Mouse (Mus musculus): ENCODE measurements at regions not wholly inside any gene's neighbourhood (a gene's known extent, or its start where the extent isn't known, plus 50 kb on each side); places are given as distances from the start of the nearest gene placed in this dataset.

GRCm38 (mm10) chr7:95460889-95461288 lies 710.2 kb upstream of the Tenm4 start:
- DNase-seq (ENCODE audit: low read depth), result no peak

GRCm38 (mm10) chr7:95465506-95465905 lies 705.5 kb upstream of the Tenm4 start:
- no peak for DNase-seq (ENCODE audit: low read depth)

GRCm38 (mm10) chr7:95467028-95467427 lies 704.0 kb upstream of the Tenm4 start:
- no peak for DNase-seq (ENCODE audit: low read depth)

DNA sequence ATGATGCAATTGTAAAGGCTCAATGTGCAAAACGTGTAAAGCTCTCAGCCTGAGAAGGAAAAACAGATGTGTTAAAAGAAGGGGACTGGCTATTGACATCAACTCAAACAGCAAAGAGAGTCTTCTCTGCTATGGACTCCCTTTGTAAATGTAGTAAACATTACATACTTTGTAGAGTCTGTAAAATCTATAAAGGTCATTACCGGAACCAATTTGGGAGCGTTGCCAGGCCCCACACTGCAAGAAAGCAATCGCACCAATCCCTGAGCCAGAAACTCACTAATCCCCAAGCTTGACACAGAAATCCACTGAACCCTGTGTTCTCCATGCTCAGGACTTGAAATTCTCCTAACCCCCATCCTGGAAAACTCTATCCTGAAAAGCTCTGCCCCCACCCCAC lies 697.2 kb upstream of the Tenm4 start:
- no peak for DNase-seq (ENCODE audit: low read depth)

DNA sequence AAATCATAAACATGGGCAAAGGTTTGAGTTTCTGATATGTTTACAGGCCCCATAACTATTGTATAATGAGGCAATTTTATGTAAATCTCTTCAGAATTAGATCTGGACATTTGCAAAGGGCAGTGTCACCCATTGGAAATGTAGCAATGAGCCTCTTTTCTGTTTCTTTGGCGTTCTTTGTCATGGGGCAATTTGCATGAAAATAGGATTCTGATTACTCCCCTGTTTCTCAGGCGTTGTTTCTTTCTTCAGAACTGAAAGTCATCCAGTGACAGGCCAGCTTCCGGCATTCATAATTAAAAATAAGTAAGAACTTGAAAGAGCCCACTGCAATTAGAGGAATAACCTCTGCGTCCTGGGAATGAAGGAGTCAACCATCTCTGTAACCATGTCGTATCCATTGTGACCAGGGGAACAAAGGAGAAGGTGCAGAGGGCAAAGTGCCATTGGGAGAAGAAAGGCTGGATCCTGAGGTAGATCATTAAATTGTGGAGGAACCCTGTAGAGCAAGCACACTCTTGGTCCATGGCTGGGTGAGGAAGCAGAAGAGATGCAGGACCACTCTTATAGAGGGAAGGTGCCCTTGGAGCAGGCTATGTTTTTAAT lies 690.8 kb upstream of the Tenm4 start:
- DNase-seq (ENCODE audit: low read depth), result no peak

DNA sequence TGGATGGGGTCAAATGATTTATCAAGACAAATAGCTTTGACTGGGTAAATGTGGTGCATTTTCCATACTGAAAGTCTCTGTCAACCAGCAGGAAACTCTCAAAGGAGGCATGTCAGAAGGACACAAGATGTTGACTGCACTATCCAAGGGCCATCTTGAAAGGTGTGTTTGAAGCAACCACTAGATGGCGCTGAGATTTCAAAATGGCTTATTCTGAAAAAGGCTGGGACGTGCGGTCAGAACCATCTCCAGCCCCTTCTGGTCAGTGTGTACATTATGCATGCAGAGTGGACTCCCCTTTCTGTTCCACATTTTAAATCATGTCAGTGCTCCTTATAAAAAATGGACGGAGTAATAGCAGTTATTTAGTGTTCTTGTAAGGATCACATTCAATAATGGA lies 681.4 kb upstream of the Tenm4 start:
- no peak for DNase-seq (ENCODE audit: low read depth)

DNA sequence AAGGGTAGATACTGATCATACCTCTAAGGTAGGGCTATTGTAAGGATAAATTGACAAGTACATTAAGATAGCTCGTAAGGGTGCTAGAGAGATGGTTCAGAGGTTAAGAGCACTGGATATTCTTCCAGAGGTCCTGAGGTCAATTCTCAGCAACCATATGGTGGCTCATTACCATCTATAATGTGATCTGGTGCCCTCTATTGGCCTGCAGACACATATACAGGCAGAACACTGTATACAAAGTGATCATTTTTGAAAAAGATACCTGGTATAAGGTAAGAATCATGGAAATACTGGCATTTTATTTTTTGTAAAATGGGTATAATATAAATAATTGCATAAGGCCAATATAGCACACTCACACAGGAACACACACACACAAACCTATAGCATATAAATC lies 676.3 kb upstream of the Tenm4 start:
- DNase-seq (ENCODE audit: low read depth), result no peak

GRCm38 (mm10) chr7:95502959-95503358 lies 668.1 kb upstream of the Tenm4 start:
- no peak for DNase-seq (ENCODE audit: low read depth)

DNA sequence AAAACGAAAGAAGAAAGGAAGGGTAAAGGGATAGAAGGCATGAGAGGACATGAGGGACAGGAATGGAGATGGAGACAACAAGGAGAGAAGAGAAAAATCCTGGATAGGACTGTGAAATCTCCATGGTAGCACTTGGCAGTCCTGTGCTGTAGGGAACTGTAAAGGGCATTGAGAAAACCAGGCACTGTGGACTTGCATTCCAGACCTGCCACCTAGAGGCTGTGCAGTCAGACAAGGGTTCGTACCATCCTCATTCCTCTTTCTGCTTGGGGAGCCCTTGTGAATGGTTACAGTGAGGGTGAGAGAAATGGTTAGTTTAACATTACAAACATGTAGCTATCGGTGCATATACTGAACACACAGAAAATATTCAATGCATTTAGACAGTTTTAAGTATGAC lies 623.8 kb upstream of the Tenm4 start:
- no peak for DNase-seq (ENCODE audit: low read depth)

- no peak for DNase-seq (ENCODE audit: low read depth)
Measured at GRCm38 (mm10) chr7:95550099-95550498, 620.9 kb upstream of the Tenm4 start.

GRCm38 (mm10) chr7:95551798-95552387 lies 619.2 kb upstream of the Tenm4 start:
- peak; percentile 1 for DNase-seq (ENCODE audit: low read depth)

GRCm38 (mm10) chr7:95558589-95558988 lies 612.5 kb upstream of the Tenm4 start:
- no peak for DNase-seq (ENCODE audit: low read depth)

DNA sequence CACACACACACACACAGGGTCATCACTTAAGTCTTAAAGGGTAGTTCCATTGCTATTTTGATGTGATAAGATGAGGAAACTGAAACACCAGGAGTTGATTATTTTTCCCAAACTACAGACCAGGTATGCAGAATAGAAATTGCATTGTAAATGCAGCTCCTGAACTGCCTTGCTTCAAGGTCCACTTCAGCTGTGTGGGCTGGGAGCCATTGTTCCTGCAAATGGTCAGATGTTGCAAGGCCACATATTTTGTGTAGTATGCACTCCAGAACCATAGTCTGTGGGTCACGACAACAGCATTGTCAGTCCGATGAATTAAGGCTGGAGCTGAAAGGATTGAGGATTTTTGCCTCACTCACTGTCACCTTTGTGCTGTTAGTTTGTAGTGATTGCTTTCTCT lies 592.4 kb upstream of the Tenm4 start:
- no peak for DNase-seq (ENCODE audit: low read depth)

- no peak for DNase-seq (ENCODE audit: low read depth)
Measured at GRCm38 (mm10) chr7:95581325-95581724, 589.7 kb upstream of the Tenm4 start.

DNA sequence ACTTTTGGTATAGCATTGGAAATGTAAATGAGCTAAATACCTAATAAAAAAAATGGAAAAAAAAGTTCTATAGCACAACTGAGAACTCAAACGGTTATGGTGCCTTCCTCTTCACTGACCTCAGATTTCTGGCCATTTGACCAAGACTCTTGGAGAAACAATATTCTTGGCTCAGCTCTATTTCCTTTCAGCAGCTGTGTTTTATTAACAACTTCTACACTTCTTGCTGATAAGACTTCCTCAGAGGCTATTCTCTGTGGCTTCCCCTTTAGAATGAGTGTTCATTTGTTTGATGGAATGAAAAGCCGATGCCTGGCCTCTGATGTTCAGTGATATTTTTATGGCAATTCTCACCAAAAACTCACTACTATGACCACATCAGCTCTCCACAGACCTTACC lies 572.7 kb upstream of the Tenm4 start:
- no peak for DNase-seq (ENCODE audit: low read depth)

DNA sequence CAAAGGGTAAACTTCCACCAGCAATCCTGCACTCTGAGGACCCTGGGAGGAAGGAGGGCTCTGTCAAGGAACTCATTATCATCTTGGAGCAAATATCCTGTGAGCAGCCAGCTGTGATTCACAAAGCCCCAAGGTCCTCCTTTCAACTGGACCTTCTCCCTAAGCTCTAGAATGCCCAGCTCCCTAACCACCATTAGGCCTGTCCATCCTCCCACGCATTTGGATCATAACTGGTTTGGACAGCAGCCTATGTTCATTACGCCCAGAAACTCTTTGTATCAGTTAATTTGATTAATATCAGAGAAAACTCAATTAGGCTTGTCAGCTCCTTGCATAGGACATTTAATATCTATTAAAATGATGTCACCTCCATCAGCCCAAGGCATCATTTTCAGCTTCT lies 557.3 kb upstream of the Tenm4 start:
- no peak for DNase-seq (ENCODE audit: low read depth)

- DNase-seq (ENCODE audit: low read depth), result no peak
Measured at GRCm38 (mm10) chr7:95617370-95617769, 553.7 kb upstream of the Tenm4 start.

- DNase-seq (ENCODE audit: low read depth), result no peak
Measured at GRCm38 (mm10) chr7:95618170-95618569, 552.9 kb upstream of the Tenm4 start.

- DNase-seq (ENCODE audit: low read depth), result no peak
Measured at GRCm38 (mm10) chr7:95620079-95620478, 551.0 kb upstream of the Tenm4 start.

DNA sequence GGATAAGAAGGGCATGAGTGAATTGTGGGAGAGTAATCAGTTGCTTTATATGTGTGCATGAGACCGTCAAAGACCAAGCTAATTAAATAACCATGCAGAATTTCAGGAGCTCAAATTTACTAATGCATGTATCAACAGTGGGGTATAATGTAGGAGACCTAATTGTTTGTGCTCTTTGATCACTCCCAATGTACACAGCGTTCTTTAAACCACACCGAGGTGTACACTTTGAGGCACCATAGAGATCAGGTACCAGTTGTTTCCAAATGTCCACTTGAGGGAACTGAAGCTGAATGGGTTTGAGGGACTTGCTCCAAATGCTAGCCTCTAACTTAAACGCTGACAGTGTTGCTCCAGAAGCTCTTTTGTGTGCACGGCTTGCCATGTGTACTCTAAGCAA lies 530.4 kb upstream of the Tenm4 start:
- no peak for DNase-seq (ENCODE audit: low read depth)

GRCm38 (mm10) chr7:95674319-95674718 lies 496.7 kb upstream of the Tenm4 start:
- DNase-seq (ENCODE audit: low read depth), result no peak

- DNase-seq (ENCODE audit: low read depth), result no peak
Measured at GRCm38 (mm10) chr7:95682521-95682920, 488.5 kb upstream of the Tenm4 start.

- no peak for DNase-seq (ENCODE audit: low read depth)
Measured at GRCm38 (mm10) chr7:95687733-95688132, 483.3 kb upstream of the Tenm4 start.
